ENCODE assay signal across 9 mouse cellular contexts in the genomic region with DNA sequence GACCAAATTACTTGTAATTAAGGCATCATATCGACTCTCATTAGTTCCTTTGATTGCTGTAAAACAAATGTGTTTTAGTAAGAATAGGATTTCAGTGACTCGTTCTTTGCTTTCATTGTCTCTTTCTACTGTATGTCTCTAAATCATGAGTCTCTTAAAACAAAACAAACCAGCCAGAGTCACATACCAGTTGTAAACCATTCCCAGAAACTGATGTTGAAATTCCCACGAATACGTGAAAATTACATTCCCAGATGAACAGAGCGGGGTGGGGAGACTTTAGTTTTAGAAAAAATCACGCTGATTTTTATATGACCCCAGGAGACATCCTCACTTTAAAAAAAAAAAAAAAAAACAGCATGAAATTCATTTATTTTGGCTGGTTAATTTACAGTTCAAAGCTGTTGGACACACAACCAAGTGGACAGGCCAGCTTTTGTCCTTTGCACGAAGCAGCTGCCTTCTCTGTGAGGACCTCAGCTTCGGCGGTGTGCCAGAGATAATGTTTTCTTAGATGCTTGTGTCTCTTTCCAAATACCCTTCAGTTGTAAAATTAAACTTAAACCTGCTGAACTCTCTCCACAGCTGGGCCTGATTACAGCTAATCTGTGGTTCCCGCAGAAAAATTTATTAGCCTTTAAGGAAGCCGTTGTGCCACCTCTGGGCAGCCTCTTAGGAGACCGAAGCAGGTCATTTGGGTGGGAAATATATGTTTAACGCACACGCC.
DNase-seq lines count a peak whose midpoint lies in the region; ATAC-seq and TF ChIP-seq lines count a peak whose summit lies in the region.
"Had no signal": no experiment of that assay in that cellular context is flagged by ENCODE, and none has a peak within 500 bp of the region (broad histone marks: within the 10 kb centered on the region; RNA-seq: fewer than 3 reads in every experiment).

No protein-coding gene starts in this region.

- peaks cover 7% of the 10 kb centered on the region for H3K4me1 ChIP-seq in embryonic facial prominence, embryonic 12.5 days
- peaks cover 6% of the 10 kb centered on the region; the same call in 1 of the 2 replicates for H3K4me1 ChIP-seq in limb, embryonic 15.5 days
- H3K4me1 ChIP-seq in liver, postnatal 0 days (ENCODE audit: insufficient read depth): no peaks in the 10 kb centered on the region
- H3K4me1 ChIP-seq: midbrain, embryonic 12.5 days had no signal

- TF ChIP-seq CTCF in liver, postnatal 0 days (IDR thresholded peaks at IDR 0.05; ENCODE audit: low read depth): no peak

- intact Hi-C loops in heart, postnatal 14 days (cut with DNase I): no loop called here

- H3K9ac ChIP-seq in embryonic facial prominence, embryonic 12.5 days: no peak overlapping the region
- H3K9ac ChIP-seq in limb, embryonic 15.5 days: no peak overlapping the region
- no peak overlapping the region for H3K9ac ChIP-seq in liver, postnatal 0 days (replicated peaks)
- H3K9ac ChIP-seq: midbrain, embryonic 12.5 days had no signal

- H3K27ac ChIP-seq in embryonic facial prominence, embryonic 12.5 days: 0 out of 2 replicates have a peak overlapping the region, but pooled peaks have one; percentile 30
- H3K27ac ChIP-seq in limb, embryonic 15.5 days: peak overlapping the region; percentile 40; the same call in 1 of the 2 replicates
- H3K27ac ChIP-seq in liver, postnatal 0 days (ENCODE audit: low read depth): no peak overlapping the region
- H3K27ac ChIP-seq: midbrain, embryonic 12.5 days had no signal

- no peaks in the 10 kb centered on the region for H3K36me3 ChIP-seq in embryonic facial prominence, embryonic 12.5 days
- H3K36me3 ChIP-seq in limb, embryonic 15.5 days: no peaks in the 10 kb centered on the region
- no peaks in the 10 kb centered on the region for H3K36me3 ChIP-seq in liver, postnatal 0 days (replicated peaks; ENCODE audit: insufficient read depth, low read length)
- H3K36me3 ChIP-seq: midbrain, embryonic 12.5 days had no signal

- H3K4me3 ChIP-seq in embryonic facial prominence, embryonic 12.5 days: no peak overlapping the region
- H3K4me3 ChIP-seq in limb, embryonic 15.5 days: peak overlapping the region; percentile 11; the same call in 1 of the 2 replicates
- no peak overlapping the region for H3K4me3 ChIP-seq in liver, postnatal 0 days (ENCODE audit: low read depth, low read length)
- H3K4me3 ChIP-seq: midbrain, embryonic 12.5 days had no signal

- TF ChIP-seq EP300 in liver, postnatal 0 days (IDR thresholded peaks at IDR 0.05; ENCODE audit: low read depth): no peak

- no peak for ATAC-seq in embryonic facial prominence, embryonic 12.5 days (ENCODE audit: insufficient number of reproducible peaks, insufficient read depth, low FRiP score, low TSS enrichment)
- peak; percentile 35; the same call in 1 of the 2 replicates for ATAC-seq in limb, embryonic 15.5 days (ENCODE audit: insufficient number of reproducible peaks, low FRiP score, low TSS enrichment, low read depth)
- no peak for ATAC-seq in liver, postnatal 0 days

- H3K9me3 ChIP-seq in embryonic facial prominence, embryonic 12.5 days: no peaks in the 10 kb centered on the region
- H3K9me3 ChIP-seq in limb, embryonic 15.5 days: no peaks in the 10 kb centered on the region
- H3K9me3 ChIP-seq in liver, postnatal 0 days (ENCODE audit: low read length): no peaks in the 10 kb centered on the region
- H3K9me3 ChIP-seq: midbrain, embryonic 12.5 days had no signal

- peak; percentile 23 for DNase-seq in brain, adult 2 months (ENCODE audit: low read depth, low spot score)
- DNase-seq in heart, postnatal 14 days: peak; percentile 65 to 73
- DNase-seq in cerebellum, adult 8-10 months: no peak
- DNase-seq in left cerebral cortex, adult 18-20 months (ENCODE audit: low spot score in 2 of 2): no peak
- DNase-seq in liver, postnatal 0 days: no peak
- DNase-seq: thymus, postnatal 36 days had no signal

- H3K4me2 ChIP-seq in embryonic facial prominence, embryonic 12.5 days (replicated peaks): peak overlapping the region; percentile 33
- peak overlapping the region; percentile 43 for H3K4me2 ChIP-seq in limb, embryonic 15.5 days
- H3K4me2 ChIP-seq in liver, postnatal 0 days (ENCODE audit: low read depth, low read length): no peak overlapping the region
- H3K4me2 ChIP-seq: midbrain, embryonic 12.5 days had no signal

- 47% methylated on average over 14 of the region's 14 CpGs for WGBS in embryonic facial prominence, embryonic 12.5 days
- WGBS in limb, embryonic 15.5 days: 24% methylated on average over 14 of the region's 14 CpGs
- 80% methylated on average over 14 of the region's 14 CpGs for WGBS in liver, postnatal 0 days (ENCODE audit: insufficient replicate concordance)

- H3K27me3 ChIP-seq in embryonic facial prominence, embryonic 12.5 days: no peaks in the 10 kb centered on the region
- H3K27me3 ChIP-seq in limb, embryonic 15.5 days: no peaks in the 10 kb centered on the region
- no peaks in the 10 kb centered on the region for H3K27me3 ChIP-seq in liver, postnatal 0 days (ENCODE audit: insufficient read depth, low read length)
- H3K27me3 ChIP-seq: midbrain, embryonic 12.5 days had no signal

Comparison
In these comparisons a context has a peak if more than half of its experiments do, and no peak if none do; other contexts are left out.
1. DNase-seq: peak in brain, adult 2 months (single experiment) and heart, postnatal 14 days (2 of 2); none in cerebellum, adult 8-10 months (single experiment), left cerebral cortex, adult 18-20 months (0 of 2) and liver, postnatal 0 days (single experiment).